Mouse (Mus musculus) urinary bladder, postnatal 14 days (tissue): Measurements from ENCODE around the gene Olfr846.

Experiments
- DNase-seq: peaks from one replicate; pipeline ENCODE4 v3.0.0; 2021; ENCODE audit warnings: low spot score

Gene Olfr846

GRCm38 (mm10) chr9:19363905-19364304 is at the start of gene Olfr846:
Gene Olfr846, minus strand, starts transcription at chr9:19364005.
- DNase-seq = no peak

GRCm38 (mm10) chr9:19378569-19378968 is 14.8 kb upstream of the Olfr846 start, which contains the start of gene Olfr847:
Gene Olfr847, minus strand, starts transcription at chr9:19378669.
- no peak for DNase-seq

GRCm38 (mm10) chr9:19336157-19336556 is 27.6 kb downstream of the Olfr846 start, which contains the start of gene Olfr845:
Gene Olfr845, plus strand, starts transcription at chr9:19336457.
- DNase-seq = no peak

GRCm38 (mm10) chr9:19316047-19316446 is 47.8 kb downstream of the Olfr846 start, which contains the start of gene Olfr844:
Gene Olfr844, plus strand, starts transcription at chr9:19316347.
- no peak for DNase-seq
